Mouse (Mus musculus): ENCODE measurements around the gene Ptpre. TPM values are rescaled to one million over a fixed set of nuclear protein-coding genes. Genes with fewer than 3 reads are reported as not detected.
A peak's percentile ranks its signal among the peaks of the same experiment; 100 is the strongest.
"Not testable (repeated sequence)": the region's sequence is repeated elsewhere in the genome, so short reads cannot be mapped to it uniquely, and the experiment has no call there.

Gene Ptpre
- total and polyA plus RNA-seq, 2 experiments from 2014 or later: 6.9 to 10.9 TPM

GRCm38 (mm10) chr7:135564022-135564421 lies 26.7 kb downstream of the Ptpre start:
- no peaks in the 10 kb centered on the region for H3K36me3 ChIP-seq (ENCODE audit: insufficient read depth)
- H3K27ac ChIP-seq (ENCODE audit: low read depth, low read length): no peak overlapping the region
- H3K9me3 ChIP-seq (ENCODE audit: low read length): no peaks in the 10 kb centered on the region
- H3K9ac ChIP-seq: no peak overlapping the region
- no peak overlapping the region for H3K4me2 ChIP-seq (ENCODE audit: low read depth)
- H3K4me3 ChIP-seq (ENCODE audit: low read depth, low read length): no peak overlapping the region
- no peak for TF ChIP-seq CTCF (IDR thresholded peaks at IDR 0.05; ENCODE audit: low read depth)
- H3K27me3 ChIP-seq (ENCODE audit: insufficient read depth, low read length): no peaks in the 10 kb centered on the region
- ATAC-seq: peak; percentile 77
- peaks cover 17% of the 10 kb centered on the region; the same call in 1 of the 2 replicates for H3K4me1 ChIP-seq (ENCODE audit: insufficient read depth)
- WGBS: 29% methylated on average over 8 of the region's 8 CpGs
- peak; percentile 65 for DNase-seq

- peaks cover 17% of the 10 kb centered on the region; the same call in 1 of the 2 replicates for H3K4me1 ChIP-seq (ENCODE audit: insufficient read depth)
- no peak overlapping the region for H3K27ac ChIP-seq (ENCODE audit: low read depth, low read length)
- ATAC-seq (peak; percentile 64), DNase-seq (peak; percentile 68)
- H3K36me3 ChIP-seq (ENCODE audit: insufficient read depth): no peaks in the 10 kb centered on the region
- no peak overlapping the region for H3K9ac ChIP-seq
- no peaks in the 10 kb centered on the region for H3K27me3 ChIP-seq (ENCODE audit: insufficient read depth, low read length)
- no peak for TF ChIP-seq CTCF (IDR thresholded peaks at IDR 0.05; ENCODE audit: low read depth)
- H3K9me3 ChIP-seq (ENCODE audit: low read length): no peaks in the 10 kb centered on the region
- no peak overlapping the region for H3K4me2 ChIP-seq (ENCODE audit: low read depth)
- H3K4me3 ChIP-seq (ENCODE audit: low read depth, low read length): no peak overlapping the region
- 56% methylated on average over 5 of the region's 5 CpGs for WGBS
Measured at GRCm38 (mm10) chr7:135566013-135566412, 28.7 kb downstream of the Ptpre start.

GRCm38 (mm10) chr7:135567582-135567981 lies 30.3 kb downstream of the Ptpre start:
- ATAC-seq: no peak
- Histone ChIP-seq H3K27me3 (ENCODE audit: insufficient read depth, low read length) (no peaks in the 10 kb centered on the region), H3K4me1 (ENCODE audit: insufficient read depth) (peaks cover 17% of the 10 kb centered on the region; the same call in 1 of the 2 replicates), H3K4me2 (ENCODE audit: low read depth) (no peak overlapping the region), H3K9ac (no peak overlapping the region), H3K9me3 (ENCODE audit: low read length) (no peaks in the 10 kb centered on the region), H3K36me3 (ENCODE audit: insufficient read depth) (no peaks in the 10 kb centered on the region), H3K27ac (ENCODE audit: low read depth, low read length) (no peak overlapping the region), H3K4me3 (ENCODE audit: low read depth, low read length) (no peak overlapping the region)
- 86% methylated on average over 1 of the region's 1 CpGs for WGBS
- no peak for DNase-seq
- TF ChIP-seq CTCF (IDR thresholded peaks at IDR 0.05; ENCODE audit: low read depth): no peak

GRCm38 (mm10) chr7:135568550-135568949 lies 31.3 kb downstream of the Ptpre start:
- DNase-seq (no peak), ATAC-seq (no peak)
- H3K36me3 ChIP-seq (ENCODE audit: insufficient read depth): no peaks in the 10 kb centered on the region
- H3K27me3 ChIP-seq (ENCODE audit: insufficient read depth, low read length): no peaks in the 10 kb centered on the region
- peaks cover 14% of the 10 kb centered on the region; the same call in 1 of the 2 replicates for H3K4me1 ChIP-seq (ENCODE audit: insufficient read depth)
- H3K4me2 ChIP-seq (ENCODE audit: low read depth): no peak overlapping the region
- H3K9ac ChIP-seq: no peak overlapping the region
- no peak for TF ChIP-seq CTCF (IDR thresholded peaks at IDR 0.05; ENCODE audit: low read depth)
- 59% methylated on average over 2 of the region's 2 CpGs for WGBS
- no peak overlapping the region for H3K4me3 ChIP-seq (ENCODE audit: low read depth, low read length)
- no peak overlapping the region for H3K27ac ChIP-seq (ENCODE audit: low read depth, low read length)
- no peaks in the 10 kb centered on the region for H3K9me3 ChIP-seq (ENCODE audit: low read length)

- H3K4me2 ChIP-seq (ENCODE audit: low read depth): no peak overlapping the region
- H3K9ac ChIP-seq: no peak overlapping the region
- no peak overlapping the region for H3K4me3 ChIP-seq (ENCODE audit: low read depth, low read length)
- no peak for DNase-seq
- H3K36me3 ChIP-seq (ENCODE audit: insufficient read depth): no peaks in the 10 kb centered on the region
- TF ChIP-seq CTCF (IDR thresholded peaks at IDR 0.05; ENCODE audit: low read depth): no peak
- no peak for ATAC-seq
- no peaks in the 10 kb centered on the region for H3K4me1 ChIP-seq (ENCODE audit: insufficient read depth)
- no peaks in the 10 kb centered on the region for H3K27me3 ChIP-seq (ENCODE audit: insufficient read depth, low read length)
- H3K27ac ChIP-seq (ENCODE audit: low read depth, low read length): no peak overlapping the region
- no peaks in the 10 kb centered on the region for H3K9me3 ChIP-seq (ENCODE audit: low read length)
Measured at GRCm38 (mm10) chr7:135571392-135571791, 34.1 kb downstream of the Ptpre start.

GRCm38 (mm10) chr7:135571951-135572559 lies 34.8 kb downstream of the Ptpre start:
- Histone ChIP-seq H3K36me3 (ENCODE audit: insufficient read depth) (no peaks in the 10 kb centered on the region), H3K9me3 (ENCODE audit: low read length) (no peaks in the 10 kb centered on the region), H3K4me3 (ENCODE audit: low read depth, low read length) (no peak overlapping the region), H3K27me3 (ENCODE audit: insufficient read depth, low read length) (no peaks in the 10 kb centered on the region), H3K4me1 (ENCODE audit: insufficient read depth) (no peaks in the 10 kb centered on the region), H3K27ac (ENCODE audit: low read depth, low read length) (0 out of 2 replicates have a peak overlapping the region, but pooled peaks have one; percentile 29), H3K9ac (no peak overlapping the region), H3K4me2 (ENCODE audit: low read depth) (no peak overlapping the region)
- DNase-seq (no peak), ATAC-seq (peak; percentile 25; the same call in 1 of the 2 replicates)
- no peak for TF ChIP-seq CTCF (IDR thresholded peaks at IDR 0.05; ENCODE audit: low read depth)
- 57% methylated on average over 10 of the region's 10 CpGs for WGBS

- not testable (repeated sequence) for H3K27me3 ChIP-seq (ENCODE audit: insufficient read depth, low read length); H3K9me3 ChIP-seq (ENCODE audit: low read length); H3K4me1 ChIP-seq (ENCODE audit: insufficient read depth); H3K4me3 ChIP-seq (ENCODE audit: low read depth, low read length); DNase-seq; H3K27ac ChIP-seq (ENCODE audit: low read depth, low read length); ATAC-seq; H3K4me2 ChIP-seq (ENCODE audit: low read depth); H3K9ac ChIP-seq; H3K36me3 ChIP-seq (ENCODE audit: insufficient read depth)
- WGBS: 83% methylated on average over 7 of the region's 7 CpGs
Measured at GRCm38 (mm10) chr7:135575319-135576069, 38.2 kb downstream of the Ptpre start.
